Mouse (Mus musculus): ENCODE results near the gene Skap1.
A peak's percentile ranks its signal among the peaks of the same experiment; 100 is the strongest.

DNA sequence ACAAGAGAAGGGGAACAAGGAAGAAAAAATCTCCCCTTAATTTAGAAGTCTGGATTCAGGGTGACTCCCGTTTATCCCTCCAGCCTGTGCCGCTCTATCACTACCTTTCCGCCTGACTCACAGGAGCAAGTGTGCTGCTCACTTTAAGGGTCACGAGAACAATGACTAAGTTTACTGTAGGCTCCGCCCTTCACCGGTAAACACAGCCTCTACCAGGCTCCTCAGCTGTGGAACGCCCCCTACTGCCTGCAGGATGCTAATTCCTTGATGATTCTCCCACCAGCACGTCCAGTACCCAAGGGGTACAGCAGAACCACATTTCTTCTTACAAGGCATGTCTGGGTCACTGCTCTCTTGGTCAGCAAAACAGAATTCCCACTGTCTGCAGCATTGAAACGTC, 158.4 kb downstream of the Skap1 start:
- TF ChIP-seq POLR2A (IDR thresholded peaks at IDR 0.05; ENCODE audit: low read depth, low read length) (no peak), CTCF (IDR thresholded peaks at IDR 0.05; ENCODE audit: borderline replicate concordance, insufficient read depth, low read length) (peak; percentile 36; the same call in 1 of the 2 replicates)
